Mouse (Mus musculus) pancreas, adult 10 weeks (tissue): ENCODE data around the gene Ust. TPM values are rescaled to one million over a fixed set of nuclear protein-coding genes. Genes with fewer than 3 reads are reported as not detected.

Source experiments
- polyA plus RNA-seq: library from polyadenylated mRNA; stranded (reverse); fragments of 350-450 nt; fragmentation: Illumina TruSeq; extraction: RNeasy Lipid Tissue Mini Kit (QIAGEN cat#74804); gene quantifications from one replicate; pipeline ENCODE4 v1.2.3, GENCODE M21; 2015; ENCODE audit warnings: low read depth, low replicate concordance; ENCODE audit not compliant: insufficient read depth

The Ust gene
- polyA plus RNA-seq: 1.00 TPM

GRCm38 (mm10) chr10:8518141-8519013 is at the start of gene Ust:
Gene Ust (minus strand): TSS chr10:8518825.

